16 mouse cellular contexts compared by ENCODE assay signal in the genomic region with DNA sequence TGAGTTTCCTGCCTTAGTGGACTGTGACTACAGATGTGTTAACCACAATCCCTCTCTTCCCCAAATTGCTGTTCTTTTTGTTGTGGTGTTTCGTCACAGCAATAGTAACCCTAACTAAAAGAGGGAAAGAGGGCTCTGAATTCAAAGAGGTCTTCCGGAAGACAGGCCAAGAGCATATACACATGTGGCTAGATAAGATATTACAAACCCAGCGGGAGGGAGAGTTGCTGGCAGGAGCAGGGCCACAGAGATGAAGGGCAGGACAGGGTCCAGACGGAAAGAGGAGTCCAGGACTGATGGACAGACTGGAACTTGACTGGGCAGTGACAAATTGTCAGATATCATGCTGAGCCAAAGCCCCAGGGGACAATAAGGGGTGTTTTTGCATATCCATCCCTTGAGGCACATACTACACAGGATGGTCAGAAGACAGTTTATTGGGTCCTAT. TPM values are rescaled to one million over a fixed set of nuclear protein-coding genes. Genes with fewer than 3 reads are reported as not detected.
DNase-seq lines count a peak whose midpoint lies in the region; ATAC-seq and TF ChIP-seq lines count a peak whose summit lies in the region.
"Had no signal": no experiment of that assay in that cellular context is flagged by ENCODE, and none has a peak within 500 bp of the region (broad histone marks: within the 10 kb centered on the region; RNA-seq: fewer than 3 reads in every experiment).

No protein-coding gene starts in this region.

- TF ChIP-seq POLR2A in bone marrow macrophage, adult 2 months (IDR thresholded peaks at IDR 0.05; ENCODE audit: borderline replicate concordance, low read depth, low read length): no peak

- peak overlapping the region; percentile 51 for H3K4me2 ChIP-seq in liver, embryonic 11.5 days
- H3K4me2 ChIP-seq: limb, embryonic 13.5 days; neural tube, embryonic 15.5 days had no signal

- H3K4me1 ChIP-seq in bone marrow macrophage, adult 2 months (ENCODE audit: control insufficient read depth, insufficient read depth, low read length): peaks cover 41% of the 10 kb centered on the region
- H3K4me1 ChIP-seq in liver, embryonic 11.5 days (replicated peaks; ENCODE audit: control insufficient read depth, insufficient read depth, low read length): peaks cover 43% of the 10 kb centered on the region

- intact Hi-C loops in gastrocnemius, adult 2 months (cut with DNase I): no loop called here
- intact Hi-C loops in gastrocnemius, postnatal 36 days (cut with DNase I): no loop called here

- H3K36me3 ChIP-seq in liver, embryonic 11.5 days (ENCODE audit: control insufficient read depth, insufficient read depth, low read length): no peaks in the 10 kb centered on the region
- H3K36me3 ChIP-seq: limb, embryonic 13.5 days; neural tube, embryonic 15.5 days had no signal

- H3K4me3 ChIP-seq in gastrocnemius, adult 2 months: no peak overlapping the region
- H3K4me3 ChIP-seq in bone marrow macrophage, adult 2 months (ENCODE audit: insufficient read depth, low read length): no peak overlapping the region
- no peak overlapping the region for H3K4me3 ChIP-seq in liver, embryonic 11.5 days (ENCODE audit: low read depth, low read length)
- H3K4me3 ChIP-seq: limb, embryonic 13.5 days; neural tube, embryonic 15.5 days had no signal

- H3K27me3 ChIP-seq in liver, embryonic 11.5 days (replicated peaks; ENCODE audit: control insufficient read depth, insufficient read depth, low read length): no peaks in the 10 kb centered on the region
- H3K27me3 ChIP-seq: limb, embryonic 13.5 days; neural tube, embryonic 15.5 days had no signal

- H3K27ac ChIP-seq in gastrocnemius, adult 2 months: 0 out of 2 replicates have a peak overlapping the region, but pooled peaks have one; percentile 16
- peak overlapping the region; percentile 93 for H3K27ac ChIP-seq in bone marrow macrophage, adult 2 months (ENCODE audit: insufficient read depth, low read depth, low read length)
- peak overlapping the region; percentile 98 for H3K27ac ChIP-seq in liver, embryonic 11.5 days (ENCODE audit: low read depth, low read length)
- H3K27ac ChIP-seq: kidney, postnatal 0 days; limb, embryonic 13.5 days; neural tube, embryonic 15.5 days had no signal

- no peak for DNase-seq in gastrocnemius, adult 2 months
- DNase-seq in gastrocnemius, postnatal 36 days: no peak
- peak; percentile 51 for DNase-seq in liver, embryonic 11.5 days (ENCODE audit: low spot score)
- DNase-seq in gastrocnemius, adult 8-10 months (ENCODE audit: low spot score in 2 of 2): no peak
- DNase-seq in urinary bladder, postnatal 4 days (ENCODE audit: low spot score in 2 of 2): no peak
- DNase-seq in embryo, embryonic 10 days (ENCODE audit: low spot score): no peak
- DNase-seq: cerebellum, postnatal 36 days; heart, adult 11 months; heart, postnatal 4 days; lung, postnatal 36 days had no signal

- H3K9me3 ChIP-seq in liver, embryonic 11.5 days (ENCODE audit: control insufficient read depth, low read length): no peaks in the 10 kb centered on the region
- H3K9me3 ChIP-seq: limb, embryonic 13.5 days; neural tube, embryonic 15.5 days had no signal

- TF ChIP-seq CTCF in gastrocnemius, adult 2 months (IDR thresholded peaks at IDR 0.05): no peak
- TF ChIP-seq CTCF in bone marrow macrophage, adult 2 months (IDR thresholded peaks at IDR 0.05; ENCODE audit: low read depth, low read length): no peak

- 25% methylated on average over 4 of the region's 4 CpGs for WGBS in liver, embryonic 11.5 days

- peak overlapping the region; percentile 50 for H3K9ac ChIP-seq in liver, embryonic 11.5 days (ENCODE audit: low read depth, low read length)
- H3K9ac ChIP-seq: limb, embryonic 13.5 days; neural tube, embryonic 15.5 days had no signal

- peak; percentile 67 for ATAC-seq in liver, embryonic 11.5 days (replicated peaks; ENCODE audit: low FRiP score)
- peak; percentile 64 for ATAC-seq in megakaryocyte-erythroid progenitor cell, adult 5-6 weeks (replicated peaks; ENCODE audit: low FRiP score, low TSS enrichment, poor library complexity, severe bottlenecking)
- ATAC-seq: inflammation-experienced regulatory T-cells, adult 6 months had no signal

RNA-seq across cellular contexts. Expression of a gene that starts 3.6 kb away (rescaled TPM):
- total RNA-seq in gastrocnemius, adult 2 months (2021): 10 to 100 TPM; 52.2 to 52.9 TPM
- total RNA-seq in gastrocnemius, postnatal 36 days (2021): 10 to 100 TPM; 45.3 to 46.6 TPM
- polyA plus RNA-seq in bone marrow macrophage, adult 2 months (2012; ENCODE audit: insufficient read depth, insufficient read length, missing spikeins): 103 and 114 TPM in 2 replicates
- 94.4 and 102 TPM in 2 replicates for polyA plus RNA-seq in liver, embryonic 11.5 days (2014; fragmentation: Nextera tagmentation; extraction: Ambion mirVana)
- total RNA-seq in megakaryocyte-erythroid progenitor cell, adult 5-6 weeks (2014; fragmentation: Nextera tagmentation): 32.0 and 42.0 TPM in 2 replicates
- total RNA-seq in megakaryocyte-erythroid progenitor cell, adult 5-6 weeks (2017): 27.0 and 35.5 TPM in 2 replicates
- total RNA-seq in gastrocnemius, adult 8-10 months (2022): 10 to 100 TPM; 54.7 to 64.8 (median 63.0) TPM

RNA-seq across cellular contexts. Expression of a gene that starts 18.7 kb away (rescaled TPM):
- total RNA-seq in gastrocnemius, adult 2 months (2021): 10 to 100 TPM; 11.5 to 21.6 TPM
- 10 to 100 TPM; 13.9 to 14.5 TPM for total RNA-seq in gastrocnemius, postnatal 36 days (2021)
- polyA plus RNA-seq in bone marrow macrophage, adult 2 months (2012; ENCODE audit: insufficient read depth, insufficient read length, missing spikeins): 16.3 TPM in 2 replicates
- 39.2 and 48.1 TPM in 2 replicates for polyA plus RNA-seq in liver, embryonic 11.5 days (2014; fragmentation: Nextera tagmentation; extraction: Ambion mirVana)
- total RNA-seq in megakaryocyte-erythroid progenitor cell, adult 5-6 weeks (2014; fragmentation: Nextera tagmentation): 10.5 and 22.5 TPM in 2 replicates
- total RNA-seq in megakaryocyte-erythroid progenitor cell, adult 5-6 weeks (2017): 31.8 and 44.9 TPM in 2 replicates
- 10 to 100 TPM in 3 of 4 experiments, 1 to 10 TPM in 1; 9.2 to 14.9 (median 13.0) TPM for total RNA-seq in gastrocnemius, adult 8-10 months (2022)

Comparison
In these comparisons a context has a peak if more than half of its experiments do, and no peak if none do; other contexts are left out.
1. H3K27ac ChIP-seq: peak in every context shown above with its lines; median percentile 98 in liver, embryonic 11.5 days; 93 in bone marrow macrophage, adult 2 months; 16 in gastrocnemius, adult 2 months.